Mouse (Mus musculus) midbrain, embryonic 14.5 days (tissue): Measurements from ENCODE around the gene Dusp8. TPM values are rescaled to one million over a fixed set of nuclear protein-coding genes. Genes with fewer than 3 reads are reported as not detected.

Experiments used
- ATAC-seq: fragments of 200-750 bp; cut with Nextera tagmentation; 2 replicates; pipeline ENCODE4 v1.8.0; 2017; ENCODE audit warnings: moderate number of reproducible peaks, moderate library complexity; ENCODE audit not compliant: low FRiP score, low TSS enrichment
- DNase-seq: peaks from one replicate; pipeline ENCODE4 v3.0.0-alpha.2; 2015
- H3K27ac ChIP-seq: fragments of 300-500 bp; sonication (generic); replicated peaks from 2 replicates; pipeline ENCODE4 v1.5.1; 2014; ENCODE audit warnings: mild to moderate bottlenecking, low read depth, low read length, moderate library complexity
- H3K27me3 ChIP-seq: fragments of 300-500 bp; sonication (generic); 2 replicates; pipeline ENCODE4 v1.6.1; 2014; ENCODE audit warnings: low read length, control low read depth, mixed read lengths; ENCODE audit not compliant: control insufficient read depth, insufficient read depth
- H3K36me3 ChIP-seq: fragments of 300-500 bp; sonication (generic); 2 replicates; pipeline ENCODE4 v1.6.1; 2014; ENCODE audit warnings: low read length, control low read depth; ENCODE audit not compliant: control insufficient read depth, insufficient read depth
- H3K4me1 ChIP-seq: fragments of 300-500 bp; sonication (generic); 2 replicates; pipeline ENCODE4 v1.6.1; 2014; ENCODE audit warnings: mild to moderate bottlenecking, antibody characterized with exemption, low read length, control low read depth; ENCODE audit not compliant: control insufficient read depth, insufficient read depth
- H3K4me2 ChIP-seq: fragments of 300-500 bp; sonication (generic); 2 replicates; pipeline ENCODE4 v1.6.1; 2014; ENCODE audit warnings: mild to moderate bottlenecking, low read length, moderate library complexity
- H3K4me3 ChIP-seq: fragments of 300-500 bp; sonication (generic); replicated peaks from 2 replicates; pipeline ENCODE4 v1.5.1; 2014; ENCODE audit warnings: low read depth, low read length
- H3K9ac ChIP-seq: fragments of 300-500 bp; sonication (generic); replicated peaks from 2 replicates; pipeline ENCODE4 v1.6.1; 2014; ENCODE audit warnings: mild to moderate bottlenecking, low read length, moderate library complexity
- H3K9me3 ChIP-seq: fragments of 300-500 bp; sonication (generic); 2 replicates; pipeline ENCODE4 v1.6.1; 2016; ENCODE audit warnings: low read length, control low read depth, mixed read lengths; ENCODE audit not compliant: control insufficient read depth
- WGBS: fragments of 180-500 bp; shearing (Covaris S2); extraction: QIAGEN DNeasy Blood & Tissue Kit; methylation state at CpG from one replicate; pipeline ENCODE4 v1.1.7; 2014; 5-methylcytosine and 5-hydroxymethylcytosine counted together
- polyA plus RNA-seq: library from polyadenylated mRNA; unstranded; fragments of >200 nt; fragmentation: Nextera tagmentation; extraction: Ambion mirVana; gene quantifications from 2 replicates; pipeline ENCODE4 v1.2.1, GENCODE M21; 2014

The Dusp8 gene
- polyA plus RNA-seq, 1 experiment from 2014 or later, result 112 TPM

GRCm38 (mm10) chr7:142070458-142071211, 25.0 kb downstream of the Dusp8 start:
- ATAC-seq, result peak; percentile 78; the same call in 1 of the 2 replicates

GRCm38 (mm10) chr7:142068429-142068828, 27.2 kb downstream of the Dusp8 start:
- ATAC-seq (no peak), DNase-seq (no peak)
- Histone ChIP-seq H3K9me3 (no peaks in the 10 kb centered on the region), H3K9ac (no peak overlapping the region), H3K4me3 (no peak overlapping the region), H3K27ac (no peak overlapping the region), H3K4me1 (no peaks in the 10 kb centered on the region), H3K27me3 (no peaks in the 10 kb centered on the region), H3K36me3 (no peaks in the 10 kb centered on the region), H3K4me2 (no peak overlapping the region)
- 64% methylated on average over 4 of the region's 4 CpGs for WGBS

More at GRCm38 (mm10) chr7:142070458-142071211, 25.0 kb downstream of the Dusp8 start:
- Histone ChIP-seq H3K4me1 (no peaks in the 10 kb centered on the region), H3K27me3 (no peaks in the 10 kb centered on the region), H3K27ac (no peak overlapping the region), H3K4me3 (peak overlapping the region; percentile 23), H3K9ac (peak overlapping the region; percentile 35), H3K36me3 (no peaks in the 10 kb centered on the region), H3K4me2 (peak overlapping the region; percentile 55), H3K9me3 (no peaks in the 10 kb centered on the region)
- DNase-seq, result peak; percentile 90
- 15% methylated on average over 13 of the region's 13 CpGs for WGBS

GRCm38 (mm10) chr7:142060931-142061565, 34.6 kb downstream of the Dusp8 start, which contains the start of gene Mob2:
Mob2 (minus strand) TSS chr7:142061065.
- Histone ChIP-seq H3K9ac (peak within 1 kb of the TSS; percentile 84), H3K36me3 (peaks cover 5% of the 10 kb centered on the region; the same call in 1 of the 2 replicates), H3K4me1 (peaks cover 13% of the 10 kb centered on the region), H3K4me2 (peak within 1 kb of the TSS; percentile 91), H3K9me3 (no peaks in the 10 kb centered on the region), H3K27me3 (no peaks in the 10 kb centered on the region), H3K27ac (peak within 1 kb of the TSS; percentile 71), H3K4me3 (peak within 1 kb of the TSS; percentile 94)
- WGBS, result 1% methylated on average over 49 of the region's 49 CpGs
- DNase-seq (peak; percentile 97), ATAC-seq (peak; percentile 91)

GRCm38 (mm10) chr7:142060185-142060930, 35.3 kb downstream of the Dusp8 start:
- peaks cover 13% of the 10 kb centered on the region for H3K4me1 ChIP-seq
- 2% methylated on average over 66 of the region's 66 CpGs for WGBS
- ATAC-seq (peak; percentile 11; the same call in 1 of the 2 replicates), DNase-seq (no peak)
- peak overlapping the region; percentile 71 for H3K27ac ChIP-seq
- peak overlapping the region; percentile 94 for H3K4me3 ChIP-seq
- H3K36me3 ChIP-seq, result peaks cover 9% of the 10 kb centered on the region; the same call in 1 of the 2 replicates
- H3K27me3 ChIP-seq, result no peaks in the 10 kb centered on the region
- H3K4me2 ChIP-seq, result peak overlapping the region; percentile 91
- no peaks in the 10 kb centered on the region for H3K9me3 ChIP-seq
- H3K9ac ChIP-seq, result peak overlapping the region; percentile 84

GRCm38 (mm10) chr7:142059024-142059423, 36.6 kb downstream of the Dusp8 start:
- DNase-seq (no peak), ATAC-seq (no peak)
- 66% methylated on average over 2 of the region's 2 CpGs for WGBS
- Histone ChIP-seq H3K9ac (no peak overlapping the region), H3K36me3 (peaks cover 10% of the 10 kb centered on the region; the same call in 1 of the 2 replicates), H3K9me3 (no peaks in the 10 kb centered on the region), H3K4me1 (peaks cover 13% of the 10 kb centered on the region), H3K4me2 (no peak overlapping the region), H3K27ac (no peak overlapping the region), H3K4me3 (no peak overlapping the region), H3K27me3 (no peaks in the 10 kb centered on the region)

GRCm38 (mm10) chr7:142057121-142057520, 38.5 kb downstream of the Dusp8 start:
- Histone ChIP-seq H3K4me1 (peaks cover 13% of the 10 kb centered on the region), H3K36me3 (peaks cover 10% of the 10 kb centered on the region; the same call in 1 of the 2 replicates), H3K9me3 (no peaks in the 10 kb centered on the region), H3K27ac (no peak overlapping the region), H3K27me3 (no peaks in the 10 kb centered on the region), H3K4me2 (no peak overlapping the region), H3K4me3 (no peak overlapping the region), H3K9ac (no peak overlapping the region)
- ATAC-seq (no peak), DNase-seq (no peak)
- WGBS, result 92% methylated on average over 1 of the region's 1 CpGs

GRCm38 (mm10) chr7:142056601-142057061, 39.0 kb downstream of the Dusp8 start:
- H3K27me3 ChIP-seq, result no peaks in the 10 kb centered on the region
- peaks cover 10% of the 10 kb centered on the region; the same call in 1 of the 2 replicates for H3K36me3 ChIP-seq
- H3K9ac ChIP-seq, result no peak overlapping the region
- no peak for DNase-seq
- H3K4me3 ChIP-seq, result no peak overlapping the region
- no peak overlapping the region for H3K4me2 ChIP-seq
- no peak overlapping the region for H3K27ac ChIP-seq
- H3K4me1 ChIP-seq, result peaks cover 13% of the 10 kb centered on the region
- H3K9me3 ChIP-seq, result no peaks in the 10 kb centered on the region
- WGBS, result 85% methylated on average over 1 of the region's 1 CpGs
- ATAC-seq, result no peak

- no peak for DNase-seq
- WGBS, result 92% methylated on average over 3 of the region's 3 CpGs
- Histone ChIP-seq H3K4me2 (no peak overlapping the region), H3K4me3 (no peak overlapping the region), H3K36me3 (peaks cover 10% of the 10 kb centered on the region; the same call in 1 of the 2 replicates), H3K9ac (no peak overlapping the region), H3K4me1 (peaks cover 9% of the 10 kb centered on the region), H3K27ac (no peak overlapping the region), H3K27me3 (no peaks in the 10 kb centered on the region), H3K9me3 (no peaks in the 10 kb centered on the region)
- ATAC-seq, result no peak
Observed at GRCm38 (mm10) chr7:142055431-142055830, 40.2 kb downstream of the Dusp8 start.
